Mouse (Mus musculus) layer of hippocampus, adult 11-12 months (tissue): ENCODE results near the gene Rnf150.
"Not testable (repeated sequence)": the region's sequence is repeated elsewhere in the genome, so short reads cannot be mapped to it uniquely, and the experiment has no call there.

Experiments
- DNase-seq: peaks from one replicate; pipeline ENCODE4 v3.0.0; 2022; ENCODE audit warnings: low spot score

The Rnf150 gene

DNA sequence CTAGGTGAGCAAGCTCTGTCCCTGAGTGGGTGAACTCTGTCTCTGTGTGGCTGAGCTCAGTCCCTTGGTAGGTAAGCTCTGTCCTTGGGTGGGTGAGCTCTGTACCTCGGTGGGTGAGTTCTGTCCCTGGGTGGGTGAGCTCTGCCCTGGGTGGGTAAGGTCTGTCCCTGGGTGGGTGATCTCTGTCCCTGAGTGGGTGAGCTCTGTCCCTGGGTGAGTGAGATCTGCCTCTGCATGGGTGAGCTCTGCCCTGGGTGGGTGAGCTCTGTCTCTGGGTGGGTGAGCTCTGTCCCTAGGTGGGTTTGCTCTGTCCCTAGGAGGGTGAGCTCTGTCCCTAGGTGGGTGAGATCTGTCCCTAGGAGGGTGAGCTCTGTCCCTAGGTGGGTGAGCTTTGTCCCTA is 213.5 kb downstream of the Rnf150 start:
- DNase-seq, result no peak

DNA sequence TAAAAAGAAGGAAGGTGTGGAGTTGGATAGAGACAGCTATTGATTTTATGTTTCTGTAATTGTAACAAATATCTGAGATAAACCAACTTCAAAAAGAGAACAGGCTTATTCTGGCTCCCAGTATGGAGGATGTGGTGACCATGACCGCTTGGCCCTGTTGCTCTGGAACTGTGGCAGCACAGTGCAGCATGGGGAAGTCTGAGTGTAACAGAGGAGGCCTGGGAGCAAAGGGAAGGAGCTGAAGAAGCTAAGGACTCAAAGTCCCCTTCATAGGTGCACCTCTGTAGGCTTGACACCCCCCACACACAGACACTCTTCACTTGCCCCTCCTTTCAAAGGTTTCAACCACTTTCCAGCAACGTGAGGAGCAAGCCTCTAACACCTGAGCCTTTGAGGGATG is 214.2 kb downstream of the Rnf150 start:
- no peak for DNase-seq

DNA sequence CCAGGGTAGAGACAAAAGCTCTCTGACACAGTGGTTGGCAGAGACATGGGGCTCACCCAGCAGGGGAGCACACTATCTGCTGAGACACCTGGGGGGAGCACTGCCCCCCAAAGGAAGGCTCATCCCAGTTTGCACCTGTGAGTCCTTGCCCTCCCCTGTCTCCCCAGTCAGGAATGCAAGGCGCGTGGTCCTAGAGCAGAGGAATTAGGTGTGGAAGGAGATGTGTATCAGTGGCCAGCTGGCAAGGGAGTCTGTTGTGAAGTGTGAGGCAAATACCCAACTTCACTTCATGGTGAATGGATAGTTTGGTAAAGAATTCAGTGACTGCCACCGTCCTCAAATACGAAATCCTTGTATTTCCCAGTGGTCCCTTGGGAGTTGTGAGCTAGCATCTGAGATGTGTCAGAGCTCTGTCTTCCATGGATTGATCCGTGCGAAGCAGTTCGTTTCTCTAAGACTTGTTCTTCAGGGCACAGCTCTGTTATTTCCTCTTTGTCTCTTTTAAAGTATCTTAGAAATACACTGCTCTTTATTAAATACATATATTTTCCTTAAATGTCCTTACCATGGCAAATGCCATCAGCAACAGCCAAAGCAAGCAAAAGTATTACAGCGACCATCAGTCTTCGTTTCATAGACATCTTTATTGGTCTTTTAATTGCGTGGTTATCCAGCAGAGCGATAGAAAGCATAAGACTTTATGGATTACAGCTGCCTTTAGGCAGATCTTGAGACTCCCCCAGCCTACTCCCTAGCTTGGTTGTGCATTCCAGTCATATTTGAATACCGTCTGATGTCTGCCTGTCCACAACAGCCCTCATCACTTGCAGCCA is 215.8 kb downstream of the Rnf150 start:
- no peak for DNase-seq

DNA sequence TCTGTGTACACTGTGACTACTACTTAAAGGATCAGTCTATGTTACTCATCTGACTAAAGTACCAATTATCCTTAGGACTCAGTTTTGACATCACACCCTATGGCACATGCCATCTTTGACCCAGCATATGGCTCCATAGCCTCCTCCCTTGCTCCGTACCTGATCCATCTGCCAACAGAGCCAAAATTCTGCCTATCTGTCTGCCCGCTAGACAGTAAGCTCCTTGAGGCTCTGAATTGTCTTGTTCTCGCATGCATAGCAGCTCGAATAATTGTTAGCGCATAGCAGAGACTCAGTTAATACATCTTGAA is 216.3 kb downstream of the Rnf150 start:
- DNase-seq, result no peak

DNA sequence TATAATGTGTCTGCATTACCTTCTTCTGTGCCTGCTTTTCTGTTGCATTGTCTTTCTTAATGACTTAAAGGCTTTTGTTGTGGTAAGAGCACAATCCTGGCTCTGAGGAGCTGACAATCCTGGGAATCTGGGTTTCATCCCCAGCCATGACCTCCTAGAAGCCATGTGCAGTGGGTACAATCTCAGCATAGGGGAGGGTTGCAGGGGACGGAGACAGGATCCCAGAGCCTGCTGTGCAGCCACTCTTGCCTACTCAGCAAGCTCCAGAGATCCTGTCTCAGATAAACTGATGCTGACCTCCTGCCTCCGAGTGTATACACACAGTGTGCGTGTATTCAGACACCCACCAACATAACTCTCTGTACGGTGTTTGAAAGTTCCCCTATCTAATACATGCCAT is 218.1 kb downstream of the Rnf150 start:
- DNase-seq, result no peak

DNA sequence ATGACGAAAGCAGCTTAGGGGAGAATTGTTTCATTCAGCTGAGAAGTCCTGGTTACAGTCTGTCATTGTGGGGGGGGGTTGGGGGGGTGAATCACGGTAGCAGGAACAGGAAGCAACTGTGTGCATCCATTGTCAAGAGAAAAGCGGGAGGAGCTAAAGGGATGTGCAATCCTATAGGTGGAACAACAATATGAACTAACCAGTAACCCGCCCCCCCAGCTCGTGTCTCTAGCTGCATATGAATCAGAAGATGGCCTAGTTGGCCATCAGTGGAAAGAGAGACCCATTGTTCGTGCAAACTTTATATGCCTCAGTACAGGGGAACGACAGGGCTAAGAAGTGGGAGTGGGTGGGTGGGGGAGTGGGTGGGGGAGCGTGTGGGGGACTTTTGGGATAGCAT is 218.7 kb downstream of the Rnf150 start:
- DNase-seq, result not testable (repeated sequence)

DNA sequence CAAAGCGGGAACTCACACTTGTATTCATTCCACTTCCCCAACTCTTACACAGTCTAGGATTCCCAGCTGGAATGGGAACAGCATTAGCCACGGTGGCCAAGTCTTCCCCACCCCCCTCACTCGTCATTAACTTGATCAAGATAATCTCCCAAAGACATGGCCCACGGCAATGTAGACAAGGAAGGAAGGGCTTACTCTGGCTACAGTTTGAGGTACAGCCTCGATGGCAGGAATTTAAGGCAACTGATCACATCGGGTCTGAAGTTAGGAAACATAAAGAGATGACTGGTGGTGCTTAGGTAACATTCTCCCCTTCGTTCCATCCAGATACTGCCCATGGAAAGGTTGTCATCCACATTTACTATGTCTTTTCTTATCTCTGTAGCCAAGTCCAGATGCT is 219.1 kb downstream of the Rnf150 start:
- no peak for DNase-seq

DNA sequence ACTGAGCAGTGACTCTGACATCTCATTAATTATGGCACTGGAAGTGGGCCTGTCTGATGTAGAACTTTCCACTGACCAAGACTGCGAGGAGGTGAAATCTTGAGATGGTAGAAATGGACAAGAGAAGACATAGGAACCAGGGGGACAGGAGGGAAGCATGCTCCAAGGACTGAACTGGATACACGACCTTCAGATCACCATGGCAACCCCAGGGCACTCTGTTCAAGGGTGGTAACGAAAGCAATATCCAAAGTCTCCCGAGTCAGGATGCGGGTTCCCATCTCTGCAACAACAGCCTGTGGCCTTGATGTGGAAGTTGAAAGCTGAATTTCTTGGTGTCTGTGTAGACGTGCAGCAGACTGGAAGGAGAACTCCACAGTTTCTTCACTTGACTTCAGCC is 220.3 kb downstream of the Rnf150 start:
- no peak for DNase-seq

DNA sequence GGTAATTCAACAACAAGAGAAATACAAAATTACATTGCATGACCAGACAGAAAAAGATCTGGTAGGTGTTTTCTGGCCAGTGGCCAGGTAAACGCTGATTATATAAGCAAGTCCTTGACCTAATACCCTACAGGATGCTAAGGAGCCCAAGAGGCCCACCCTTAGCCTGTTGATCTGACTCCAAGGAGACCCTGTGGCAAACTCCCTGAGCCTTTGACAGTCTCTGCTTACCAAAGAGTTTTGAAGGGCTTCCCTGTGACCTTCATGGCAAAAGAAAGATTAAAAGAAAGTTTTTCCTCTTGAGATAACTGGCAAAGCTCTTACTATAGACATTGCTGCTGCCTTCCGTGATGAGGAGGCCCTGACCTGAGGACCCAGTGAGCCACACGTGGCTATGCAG is 222.4 kb downstream of the Rnf150 start:
- DNase-seq, result no peak

DNA sequence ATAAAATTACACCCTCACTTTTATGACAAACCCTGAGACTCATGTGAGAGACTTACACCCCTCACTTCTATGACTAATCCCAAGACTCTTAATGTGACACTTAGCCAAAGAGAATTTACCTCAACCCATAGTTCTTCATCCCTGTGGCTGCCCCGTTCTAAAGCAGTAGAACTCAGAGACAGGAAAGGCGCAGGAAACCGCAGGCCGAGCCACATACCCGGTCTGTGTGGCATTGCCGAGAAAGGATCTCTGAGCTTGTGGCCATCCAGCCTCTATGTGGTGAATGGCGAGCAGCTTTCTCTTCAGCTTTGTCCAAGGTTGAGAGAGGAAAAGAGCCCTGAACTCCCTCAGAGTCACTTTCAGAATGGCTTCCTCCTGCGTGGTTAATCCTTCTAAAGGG is 223.5 kb downstream of the Rnf150 start:
- peak; percentile 31 for DNase-seq

DNA sequence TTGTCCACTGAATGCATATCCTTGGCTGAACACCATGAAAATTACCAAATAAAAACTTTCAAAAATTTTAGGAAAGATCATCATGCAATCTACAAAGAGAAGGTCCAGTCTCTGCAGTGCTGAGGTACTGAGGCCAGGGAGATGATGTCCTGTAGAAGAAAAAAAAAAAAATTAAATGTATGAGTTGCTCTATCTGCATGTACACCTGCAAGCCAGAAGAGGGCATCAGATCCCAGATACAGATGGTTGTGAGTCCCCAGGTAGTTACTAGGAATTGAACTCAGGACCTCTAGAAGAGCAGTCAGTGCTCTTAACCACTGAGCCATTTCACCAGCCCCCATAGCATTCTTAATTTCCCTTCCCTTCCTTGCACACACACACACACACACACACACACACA is 224.4 kb downstream of the Rnf150 start:
- DNase-seq, result no peak

DNA sequence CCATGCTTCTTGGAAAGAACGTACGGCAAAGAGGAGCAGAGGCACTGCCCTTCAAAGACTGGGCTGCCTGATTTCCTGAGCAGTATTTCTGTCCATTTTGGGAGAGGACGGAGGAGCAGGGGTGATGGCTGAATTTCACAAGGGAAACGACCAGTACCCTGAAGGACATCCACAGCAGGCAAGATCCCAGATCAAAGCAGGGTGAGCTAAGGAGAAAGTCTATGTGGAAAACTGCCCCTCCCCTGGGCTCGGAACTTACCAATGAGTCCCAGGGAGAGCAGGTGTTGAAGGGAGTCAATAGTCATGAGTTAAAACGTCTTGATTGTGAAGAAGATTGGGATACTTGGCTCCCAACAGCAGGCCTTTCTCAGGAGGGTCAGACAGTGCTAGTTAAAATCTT is 225.0 kb downstream of the Rnf150 start:
- no peak for DNase-seq

DNA sequence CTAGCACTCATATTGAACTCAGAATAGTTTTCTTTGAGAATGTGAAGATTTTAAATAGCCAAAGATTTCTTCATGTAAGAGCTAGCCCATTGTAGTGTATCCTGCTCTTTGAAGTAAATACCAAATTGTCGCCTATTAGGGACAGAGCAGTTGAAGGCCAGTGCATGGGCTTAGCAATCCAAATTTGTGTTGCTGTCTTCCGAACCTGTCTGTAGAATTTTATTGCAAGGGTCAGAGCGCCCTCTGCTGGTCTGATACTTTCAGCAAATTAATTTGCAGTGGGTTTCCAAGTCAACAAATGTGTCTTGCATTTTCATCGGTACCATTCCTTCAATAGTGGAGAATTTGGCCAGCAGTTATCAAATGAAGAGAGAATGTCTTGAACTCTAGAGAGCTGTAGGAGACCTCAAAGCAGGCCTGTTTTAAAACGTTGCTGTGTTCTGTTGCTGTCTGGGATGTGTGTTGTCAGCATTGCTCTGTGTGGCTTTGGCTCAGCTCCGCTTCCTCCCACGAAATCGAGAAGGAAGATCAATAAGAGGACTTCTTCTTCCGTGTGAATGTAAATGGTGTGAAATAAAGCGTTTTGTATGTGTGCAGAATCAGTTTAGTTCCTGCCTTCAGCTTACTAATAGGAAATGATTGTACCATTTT is 226.3 kb downstream of the Rnf150 start:
- peak; percentile 95 for DNase-seq

DNA sequence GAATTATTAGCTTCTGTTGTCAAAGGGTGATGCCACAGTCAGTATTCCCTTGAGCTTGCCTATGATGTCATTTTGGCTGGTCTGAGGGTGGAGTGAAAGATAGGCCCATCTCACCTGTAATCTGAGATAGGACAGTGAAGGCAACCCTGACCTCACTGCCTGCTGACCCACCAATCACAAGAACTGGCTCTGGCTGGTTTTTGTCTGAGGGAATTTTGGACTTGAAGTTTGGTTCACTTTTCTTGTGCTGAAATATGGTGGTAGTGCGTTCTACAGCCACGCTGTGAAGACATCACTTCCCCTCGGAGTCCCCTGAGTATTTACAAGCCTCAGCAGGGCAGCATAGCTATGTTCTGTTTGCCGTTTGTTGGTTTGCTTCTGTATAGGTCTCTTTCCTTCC is 227.3 kb downstream of the Rnf150 start:
- no peak for DNase-seq

DNA sequence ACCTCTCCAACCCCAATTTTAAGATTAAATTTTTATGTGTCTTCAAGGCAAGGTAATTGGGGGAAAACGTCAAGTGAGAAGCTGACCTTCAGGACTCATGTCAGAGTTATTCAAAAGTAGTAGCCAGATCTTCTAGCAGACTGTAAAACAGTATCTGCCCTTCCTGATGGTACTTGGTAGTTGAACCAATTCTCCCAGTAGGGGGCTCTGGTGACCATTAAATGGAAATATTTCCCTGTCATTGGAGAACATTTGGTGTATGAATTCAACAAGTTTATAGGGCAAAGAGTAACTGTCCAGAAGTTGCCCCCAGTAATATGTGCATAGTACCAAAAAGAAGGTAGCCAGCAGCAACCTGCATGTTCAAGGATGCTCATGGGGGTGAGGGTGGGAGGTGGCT is 236.9 kb downstream of the Rnf150 start:
- peak; percentile 49 for DNase-seq

DNA sequence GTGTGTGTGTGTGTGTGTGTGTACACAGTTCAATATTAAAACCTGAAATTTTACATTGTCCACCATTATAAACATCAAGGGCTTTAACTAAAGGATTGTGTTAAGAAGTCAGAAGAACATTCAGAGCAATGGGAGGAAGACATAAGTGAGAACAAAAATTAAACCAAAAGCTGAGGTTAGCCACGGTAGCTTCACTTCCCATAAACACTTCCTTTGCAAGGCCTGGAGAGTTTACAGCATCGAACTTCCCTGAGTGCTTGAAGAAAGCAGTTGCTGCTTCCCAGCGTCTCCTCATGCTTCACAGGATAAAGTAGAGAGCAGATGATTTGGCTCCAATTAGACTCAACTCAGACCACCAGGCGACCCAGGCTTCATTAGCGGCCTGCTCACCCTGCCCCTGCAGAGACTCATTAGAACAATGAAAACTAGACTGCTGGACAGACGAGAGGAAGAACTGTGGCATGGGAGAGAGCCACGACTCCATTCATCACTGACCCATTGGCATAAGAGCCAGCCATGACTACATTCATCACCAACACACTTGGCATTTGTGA is 239.9 kb downstream of the Rnf150 start:
- DNase-seq, result no peak

DNA sequence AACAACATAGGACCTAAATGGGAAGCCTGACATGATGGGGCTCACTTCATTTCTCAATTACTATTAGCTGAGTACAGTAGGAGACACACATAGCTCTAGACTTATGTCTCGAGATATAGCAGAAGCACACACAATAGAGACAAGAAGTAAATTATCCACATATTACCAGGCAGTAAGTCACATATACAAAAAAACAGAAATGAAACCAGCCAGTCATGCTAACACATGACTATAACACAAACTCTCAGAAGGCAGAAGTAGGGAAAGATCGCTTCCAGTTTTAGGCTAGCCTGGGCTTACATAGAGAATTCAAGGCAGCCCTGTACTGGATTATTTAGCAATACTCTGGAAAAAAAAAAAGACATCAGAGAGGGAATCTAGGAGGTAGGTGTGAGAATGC is 240.8 kb downstream of the Rnf150 start:
- no peak for DNase-seq

DNA sequence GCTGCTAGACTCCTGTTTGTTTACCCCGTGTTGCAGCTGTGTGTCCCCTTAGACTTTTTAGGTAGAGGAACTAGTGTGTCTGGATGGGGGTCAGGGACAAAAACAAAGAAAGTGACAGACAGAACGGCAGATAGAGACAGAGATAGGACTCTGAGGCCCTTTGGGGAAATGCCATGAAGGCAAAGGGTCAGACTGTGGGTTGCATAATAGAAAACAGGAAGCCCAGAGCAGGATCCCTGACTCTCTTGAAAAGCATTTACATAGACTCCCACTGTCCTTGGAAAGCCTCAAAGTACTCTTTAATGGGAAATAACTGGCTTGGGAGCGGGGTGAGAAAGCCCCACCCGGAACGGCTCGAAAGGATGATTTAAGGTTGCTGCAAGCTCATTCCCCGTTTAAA is 246.6 kb downstream of the Rnf150 start:
- DNase-seq, result no peak

DNA sequence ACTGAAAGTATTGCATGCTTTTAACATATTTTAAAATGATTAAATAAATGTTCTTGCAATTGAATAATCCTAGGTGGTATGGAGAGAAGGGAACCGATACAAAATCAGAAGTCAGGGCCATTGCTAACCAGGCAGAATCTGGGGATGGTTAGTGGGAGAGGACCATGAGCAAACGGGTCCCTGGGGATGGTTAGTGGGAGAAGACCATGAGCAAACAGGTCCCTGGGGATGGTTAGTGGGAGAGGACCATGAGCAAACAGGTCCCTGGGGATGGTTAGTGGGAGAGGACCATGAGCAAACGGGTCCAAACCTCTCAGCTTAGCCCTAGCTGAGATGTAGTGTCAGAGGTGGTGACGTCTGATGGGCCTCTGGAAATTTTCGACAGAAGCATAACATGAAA is 247.0 kb downstream of the Rnf150 start:
- no peak for DNase-seq

DNA sequence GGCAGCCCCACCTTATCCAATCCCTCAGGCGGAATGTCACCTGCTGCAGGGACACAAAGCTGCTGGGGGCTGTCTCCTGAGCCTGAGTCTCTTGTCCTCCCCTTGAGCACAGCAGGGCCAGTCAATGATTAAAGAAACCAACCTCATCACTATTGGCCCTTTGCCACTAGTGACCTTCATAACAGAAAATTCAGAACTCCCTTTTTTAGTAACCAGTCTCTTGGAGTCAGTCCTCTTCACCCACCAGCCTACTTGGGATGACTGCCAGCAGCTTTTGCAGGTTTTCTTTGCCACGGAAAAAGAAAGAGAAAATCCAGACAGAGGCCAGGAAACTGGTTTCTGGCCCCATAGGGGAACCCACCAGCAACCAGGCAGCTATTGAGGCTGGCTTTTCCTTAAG is 271.9 kb downstream of the Rnf150 start:
- DNase-seq, result no peak

DNA sequence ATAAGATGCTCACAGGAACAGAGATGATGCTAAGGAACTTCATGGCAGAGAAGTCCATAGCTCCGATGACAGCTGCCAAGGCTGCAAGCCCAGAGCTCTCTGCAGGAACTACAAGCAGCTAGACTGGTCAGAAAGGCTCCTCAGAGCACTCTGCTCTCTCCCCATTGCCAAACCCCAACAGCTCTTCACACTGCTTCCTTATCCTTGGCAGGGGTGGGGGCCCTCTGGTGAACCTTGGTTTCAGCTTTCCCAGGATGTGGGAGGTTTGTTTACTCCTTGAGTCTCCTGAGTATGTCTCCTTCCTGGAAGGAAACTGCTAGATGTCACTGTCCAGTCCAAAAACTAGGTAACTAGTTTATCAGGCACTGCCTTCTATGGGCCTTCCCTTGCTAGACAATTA is 276.9 kb downstream of the Rnf150 start:
- no peak for DNase-seq

DNA sequence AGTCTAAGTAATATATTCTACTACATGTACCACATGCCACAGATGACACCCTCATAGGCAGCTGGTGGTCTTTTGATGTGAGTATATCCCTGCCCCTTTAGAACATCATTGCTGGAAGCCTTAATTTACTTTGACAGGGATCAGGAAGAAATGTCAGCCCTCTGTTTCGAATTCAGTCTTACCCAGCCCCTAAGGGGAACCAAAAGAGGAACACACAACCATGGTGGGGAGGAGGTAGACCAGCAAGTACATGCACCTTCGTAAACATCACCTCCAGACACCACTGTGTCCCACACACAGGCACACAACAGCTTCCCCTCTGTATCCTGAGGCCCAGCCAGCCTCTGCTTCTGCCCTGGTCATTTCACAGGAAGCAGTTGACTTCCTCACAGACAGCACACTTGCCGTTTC is 277.6 kb downstream of the Rnf150 start:
- DNase-seq, result no peak
